Mouse (Mus musculus) lung, embryonic 15.5 days (tissue): Measurements from ENCODE around the gene Kcnma1. TPM values are rescaled to one million over a fixed set of nuclear protein-coding genes. Genes with fewer than 3 reads are reported as not detected.

ENCODE experiments used
- ATAC-seq: fragments of 200-750 bp; cut with Nextera tagmentation; 2 replicates; pipeline ENCODE4 v1.8.0; 2017; ENCODE audit warnings: moderate number of reproducible peaks, borderline replicate concordance; ENCODE audit not compliant: low FRiP score, low TSS enrichment; ENCODE audit errors: extremely low read depth
- H3K27ac ChIP-seq: fragments of 300-500 bp; sonication (generic); 2 replicates; pipeline ENCODE4 v1.5.1; 2015; ENCODE audit warnings: moderate library complexity, mild to moderate bottlenecking, inconsistent platforms
- H3K27me3 ChIP-seq: fragments of 300-500 bp; sonication (generic); 2 replicates; pipeline ENCODE4 v1.6.1; 2015; ENCODE audit warnings: inconsistent platforms
- H3K36me3 ChIP-seq: fragments of 300-500 bp; sonication (generic); 2 replicates; pipeline ENCODE4 v1.6.1; 2015; ENCODE audit warnings: inconsistent platforms
- H3K4me1 ChIP-seq: fragments of 300-500 bp; sonication (generic); 2 replicates; pipeline ENCODE4 v1.6.1; 2015; ENCODE audit warnings: inconsistent platforms
- H3K4me2 ChIP-seq: fragments of 300-500 bp; sonication (generic); 2 replicates; pipeline ENCODE4 v1.6.1; 2015; ENCODE audit warnings: inconsistent platforms, mild to moderate bottlenecking, moderate library complexity
- H3K4me3 ChIP-seq: fragments of 300-500 bp; sonication (generic); 2 replicates; pipeline ENCODE4 v1.5.1; 2015; ENCODE audit warnings: mild to moderate bottlenecking, inconsistent platforms
- H3K9ac ChIP-seq: fragments of 300-500 bp; sonication (generic); 2 replicates; pipeline ENCODE4 v1.6.1; 2015; ENCODE audit warnings: inconsistent platforms
- H3K9me3 ChIP-seq: fragments of 300-500 bp; sonication (generic); 2 replicates; pipeline ENCODE4 v1.6.1; 2016; ENCODE audit warnings: inconsistent platforms
- WGBS: fragments of 180-500 bp; shearing (Covaris S2); methylation state at CpG from one replicate; pipeline ENCODE4 v1.1.7; 2015; 5-methylcytosine and 5-hydroxymethylcytosine counted together
- polyA plus RNA-seq: library from polyadenylated mRNA; unstranded; fragments of >200 nt; fragmentation: Nextera tagmentation; extraction: Ambion mirVana; gene quantifications from 2 replicates; pipeline ENCODE4 v1.2.1, GENCODE M21; 2015

Gene Kcnma1
- polyA plus RNA-seq, 1 experiment from 2014 or later = 1.4 TPM

DNA sequence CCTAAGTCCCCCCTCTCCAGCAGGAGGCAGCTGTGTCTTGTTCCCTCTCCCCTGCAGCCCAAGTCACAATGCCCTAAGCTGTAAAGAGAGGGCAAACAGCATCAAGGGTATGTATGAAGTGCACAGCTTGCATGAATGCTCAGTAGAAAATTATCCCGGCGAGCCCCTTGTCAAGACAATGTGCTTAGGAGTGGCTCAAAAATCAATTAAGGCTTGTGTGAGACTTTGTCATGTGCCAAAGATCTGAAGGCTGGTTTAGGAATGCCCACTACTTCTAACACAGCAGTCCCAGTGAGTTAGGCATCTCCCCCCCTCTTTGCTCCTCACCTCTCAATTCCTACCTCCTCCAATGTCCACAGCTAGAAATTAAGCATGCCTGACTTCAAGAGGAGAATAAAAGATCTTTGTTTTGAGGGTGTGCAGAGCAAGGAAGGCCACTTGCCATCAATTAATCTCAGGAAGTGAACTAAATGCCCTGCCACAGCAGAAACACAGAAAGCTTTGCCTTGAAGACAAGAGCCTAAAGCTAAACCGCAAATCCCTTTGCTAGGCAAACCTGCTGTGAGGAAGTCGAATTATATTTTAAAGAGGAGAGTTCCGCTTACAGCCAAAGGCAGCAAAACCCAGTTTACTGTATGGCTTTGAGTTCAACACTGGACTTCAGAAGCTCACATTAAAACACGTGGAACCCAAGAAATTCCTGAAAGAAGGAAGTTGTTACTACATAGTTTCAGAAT is 635.8 kb downstream of the Kcnma1 start:
- Histone ChIP-seq H3K9ac (no peak overlapping the region), H3K9me3 (no peaks in the 10 kb centered on the region), H3K4me2 (no peak overlapping the region), H3K27ac (peak overlapping the region; percentile 22; the same call in 1 of the 2 replicates), H3K27me3 (no peaks in the 10 kb centered on the region), H3K4me3 (no peak overlapping the region), H3K4me1 (peaks cover 5% of the 10 kb centered on the region; the same call in 1 of the 2 replicates), H3K36me3 (no peaks in the 10 kb centered on the region)
- WGBS = 48% methylated on average over 6 of the region's 6 CpGs
- peak; percentile 39; the same call in 1 of the 2 replicates for ATAC-seq

DNA sequence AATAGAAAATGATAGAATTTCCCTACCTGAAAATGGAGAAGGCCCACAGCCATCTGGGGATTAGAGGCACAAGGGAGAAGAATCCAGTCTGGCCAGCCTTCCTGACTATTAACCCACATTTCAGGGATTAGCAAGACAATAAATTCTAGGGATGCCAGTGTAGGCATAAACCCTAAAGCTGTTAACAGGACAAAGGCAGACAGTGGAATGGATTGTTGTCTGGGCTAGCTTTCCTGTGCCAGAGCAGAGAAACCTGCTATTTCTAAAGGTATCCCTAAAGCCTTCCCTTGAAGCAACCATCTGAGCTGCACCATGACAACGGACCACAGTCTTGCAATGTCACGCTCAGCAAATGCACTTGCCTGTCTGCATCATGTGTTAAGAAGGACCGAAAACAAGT is 642.3 kb downstream of the Kcnma1 start:
- no peak for ATAC-seq
- Histone ChIP-seq H3K9ac (no peak overlapping the region), H3K4me2 (no peak overlapping the region), H3K9me3 (no peaks in the 10 kb centered on the region), H3K4me1 (no peaks in the 10 kb centered on the region), H3K4me3 (no peak overlapping the region), H3K27ac (no peak overlapping the region), H3K36me3 (no peaks in the 10 kb centered on the region), H3K27me3 (no peaks in the 10 kb centered on the region)
- WGBS = 81% methylated on average over 3 of the region's 3 CpGs

DNA sequence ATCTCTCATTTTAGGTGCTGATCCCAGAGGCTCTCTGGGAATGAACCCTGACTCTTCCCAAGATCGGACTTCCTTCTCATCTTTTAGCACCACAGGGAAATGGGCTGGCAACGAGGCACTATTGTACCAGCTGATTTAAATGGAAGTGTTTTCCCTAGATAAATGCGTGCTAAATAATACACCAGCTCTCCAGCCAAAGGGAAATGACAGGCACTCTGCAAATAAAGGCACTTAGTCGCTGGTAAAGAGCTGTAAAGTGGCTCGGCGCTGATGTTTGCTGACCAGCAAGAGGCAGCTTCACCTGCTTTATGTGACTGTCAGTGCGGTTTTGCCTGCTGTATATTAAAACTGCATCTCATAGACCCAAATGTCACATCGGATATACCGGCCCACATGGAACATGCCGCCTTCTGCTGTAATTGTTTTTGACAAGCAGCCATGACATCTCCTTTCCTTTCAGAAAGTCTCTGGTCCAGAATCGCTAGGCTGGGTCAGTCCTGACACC is 653.7 kb downstream of the Kcnma1 start:
- H3K9ac ChIP-seq = no peak overlapping the region
- 60% methylated on average over 11 of the region's 11 CpGs for WGBS

DNA sequence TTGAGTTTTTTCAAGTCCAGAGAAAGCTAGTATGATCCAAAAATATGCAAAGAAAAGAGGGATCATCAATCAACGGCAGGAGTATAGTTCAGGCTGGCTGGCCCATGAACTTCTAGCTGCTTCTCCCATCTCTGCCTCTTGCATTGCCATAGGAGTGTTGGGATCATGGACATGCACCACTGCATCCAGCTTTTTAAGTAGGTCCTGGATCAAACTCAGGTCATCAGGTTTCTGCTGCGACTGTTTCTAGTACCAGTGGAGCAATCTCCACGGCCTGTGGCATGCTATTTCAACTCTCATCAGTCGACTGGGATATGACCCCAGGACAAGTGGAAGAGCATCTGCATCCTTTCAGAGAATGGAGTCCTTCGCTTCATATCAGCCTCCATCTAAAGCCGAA is 655.5 kb downstream of the Kcnma1 start:
- no peaks in the 10 kb centered on the region for H3K27me3 ChIP-seq
- H3K36me3 ChIP-seq = no peaks in the 10 kb centered on the region
- H3K4me1 ChIP-seq = no peaks in the 10 kb centered on the region
- no peak overlapping the region for H3K4me3 ChIP-seq
- H3K4me2 ChIP-seq = no peak overlapping the region
- WGBS = 90% methylated on average over 6 of the region's 6 CpGs
- no peaks in the 10 kb centered on the region for H3K9me3 ChIP-seq
- no peak for ATAC-seq
- no peak overlapping the region for H3K27ac ChIP-seq
- H3K9ac ChIP-seq = no peak overlapping the region

More for the DNA sequence above, 653.7 kb downstream of the Kcnma1 start:
- no peaks in the 10 kb centered on the region for H3K9me3 ChIP-seq
- no peak overlapping the region for H3K27ac ChIP-seq
- H3K4me2 ChIP-seq = no peak overlapping the region
- no peaks in the 10 kb centered on the region for H3K4me1 ChIP-seq
- H3K36me3 ChIP-seq = no peaks in the 10 kb centered on the region
- H3K27me3 ChIP-seq = no peaks in the 10 kb centered on the region
- no peak overlapping the region for H3K4me3 ChIP-seq
- ATAC-seq = no peak

DNA sequence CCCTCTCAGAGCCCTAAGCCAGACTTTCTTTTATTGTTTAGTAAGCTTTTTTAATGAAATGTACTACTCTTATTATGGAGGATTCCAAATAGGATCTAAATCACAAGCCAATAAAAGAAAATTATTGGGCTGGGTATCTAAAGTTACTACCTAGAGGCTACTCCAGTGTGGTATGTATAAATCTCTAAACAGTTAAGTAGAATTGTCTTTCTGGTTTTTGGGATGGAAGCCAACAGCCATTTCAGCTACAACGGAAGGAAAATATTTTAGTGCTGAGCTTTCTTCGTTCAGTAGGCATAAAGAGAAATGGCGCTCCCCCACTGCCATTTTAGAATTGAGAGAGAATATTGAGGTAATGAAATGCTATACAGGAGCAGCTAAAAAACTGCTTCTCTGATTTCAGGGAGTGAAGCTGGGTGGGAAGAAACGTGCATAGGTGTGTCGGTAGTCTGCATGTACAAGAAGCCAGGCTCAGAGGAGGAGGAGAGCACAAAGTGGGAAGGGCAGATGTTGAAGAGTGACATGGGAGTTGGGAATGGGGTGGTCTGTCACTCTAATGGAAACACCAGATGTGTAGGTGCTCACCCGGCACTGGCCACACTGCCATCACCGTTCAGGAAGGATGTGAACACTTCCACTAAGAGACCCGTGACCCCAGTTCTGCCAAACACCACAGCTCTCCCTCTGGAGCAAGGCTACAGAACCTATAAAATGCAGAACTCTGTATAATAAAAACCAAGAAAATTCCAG is 656.6 kb downstream of the Kcnma1 start:
- 73% methylated on average over 8 of the region's 8 CpGs for WGBS
- no peak overlapping the region for H3K4me2 ChIP-seq
- H3K4me3 ChIP-seq = no peak overlapping the region
- H3K4me1 ChIP-seq = no peaks in the 10 kb centered on the region
- H3K27me3 ChIP-seq = no peaks in the 10 kb centered on the region
- no peak for ATAC-seq
- H3K27ac ChIP-seq = no peak overlapping the region
- H3K9ac ChIP-seq = no peak overlapping the region
- H3K36me3 ChIP-seq = no peaks in the 10 kb centered on the region
- no peaks in the 10 kb centered on the region for H3K9me3 ChIP-seq

DNA sequence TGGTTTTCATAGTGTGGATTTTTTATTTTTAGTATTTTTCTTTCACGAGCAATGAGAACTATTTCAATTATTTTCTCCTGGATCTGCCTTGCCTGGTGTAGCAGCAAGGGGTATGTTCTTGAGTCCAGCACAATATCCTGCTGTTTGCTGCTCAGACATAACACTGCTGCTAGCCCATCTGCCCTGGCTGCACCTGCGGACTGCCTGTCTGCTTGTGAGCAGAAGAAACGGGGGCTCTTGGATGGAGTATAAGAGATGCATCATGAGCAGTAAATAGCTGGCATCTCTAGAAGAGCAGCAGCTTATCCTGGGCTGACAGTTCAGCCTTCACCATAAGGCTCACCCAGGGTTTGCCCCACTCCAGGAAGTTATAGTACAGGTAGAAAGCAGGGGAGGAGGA is 687.5 kb downstream of the Kcnma1 start:
- no peak overlapping the region for H3K4me2 ChIP-seq
- H3K4me1 ChIP-seq = no peaks in the 10 kb centered on the region
- H3K27ac ChIP-seq = no peak overlapping the region
- no peak for ATAC-seq
- 78% methylated on average over 3 of the region's 3 CpGs for WGBS
- no peak overlapping the region for H3K4me3 ChIP-seq
- no peak overlapping the region for H3K9ac ChIP-seq
- no peaks in the 10 kb centered on the region for H3K27me3 ChIP-seq
- no peaks in the 10 kb centered on the region for H3K9me3 ChIP-seq
- H3K36me3 ChIP-seq = no peaks in the 10 kb centered on the region

DNA sequence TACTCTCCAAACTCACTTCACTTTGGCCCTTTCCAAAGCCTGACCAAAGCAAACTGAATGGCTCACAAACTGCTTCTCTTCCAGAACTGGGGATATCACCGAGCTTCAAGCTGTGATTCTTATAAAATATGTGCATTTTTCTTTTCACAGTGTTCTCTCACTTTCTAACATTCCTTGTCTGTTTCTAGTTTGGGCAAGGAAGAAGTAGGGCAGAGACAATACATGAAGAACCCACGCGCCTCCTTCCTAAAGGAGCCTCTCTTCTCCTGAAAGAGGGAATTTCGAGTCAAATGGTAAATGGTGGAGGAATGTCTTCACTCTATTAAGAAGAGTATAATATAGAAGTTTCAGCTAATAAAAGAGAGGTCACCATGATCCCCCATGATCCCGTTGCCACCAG is 709.0 kb downstream of the Kcnma1 start:
- Histone ChIP-seq H3K9me3 (no peaks in the 10 kb centered on the region), H3K4me3 (no peak overlapping the region), H3K4me1 (no peaks in the 10 kb centered on the region), H3K27me3 (no peaks in the 10 kb centered on the region), H3K9ac (no peak overlapping the region), H3K36me3 (no peaks in the 10 kb centered on the region), H3K27ac (no peak overlapping the region), H3K4me2 (no peak overlapping the region)
- no peak for ATAC-seq
- 83% methylated on average over 5 of the region's 5 CpGs for WGBS

DNA sequence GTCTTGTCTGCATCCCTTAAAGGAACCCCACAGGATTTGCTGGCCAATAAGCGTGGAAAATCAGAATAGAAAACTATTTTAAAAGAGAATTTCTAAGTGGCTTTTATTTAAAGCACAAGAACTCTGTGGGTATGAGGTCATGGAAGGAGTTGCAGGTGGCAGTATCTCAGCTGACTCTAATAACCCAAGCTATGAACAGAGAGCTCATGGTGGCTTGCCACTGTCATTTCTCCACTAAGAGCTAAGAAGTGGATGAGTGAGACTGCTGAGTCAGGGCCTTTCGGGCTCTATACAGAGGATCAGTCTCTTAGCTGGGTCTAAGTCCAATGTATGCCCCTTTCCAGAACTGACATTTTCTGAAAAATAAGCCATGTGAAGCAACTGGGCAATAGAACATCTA is 713.8 kb downstream of the Kcnma1 start:
- H3K4me2 ChIP-seq = no peak overlapping the region
- no peak overlapping the region for H3K9ac ChIP-seq
- no peaks in the 10 kb centered on the region for H3K36me3 ChIP-seq
- H3K27me3 ChIP-seq = no peaks in the 10 kb centered on the region
- no peak for ATAC-seq
- H3K27ac ChIP-seq = no peak overlapping the region
- H3K4me1 ChIP-seq = no peaks in the 10 kb centered on the region
- no peaks in the 10 kb centered on the region for H3K9me3 ChIP-seq
- WGBS = 95% methylated on average over 2 of the region's 2 CpGs
- H3K4me3 ChIP-seq = no peak overlapping the region

DNA sequence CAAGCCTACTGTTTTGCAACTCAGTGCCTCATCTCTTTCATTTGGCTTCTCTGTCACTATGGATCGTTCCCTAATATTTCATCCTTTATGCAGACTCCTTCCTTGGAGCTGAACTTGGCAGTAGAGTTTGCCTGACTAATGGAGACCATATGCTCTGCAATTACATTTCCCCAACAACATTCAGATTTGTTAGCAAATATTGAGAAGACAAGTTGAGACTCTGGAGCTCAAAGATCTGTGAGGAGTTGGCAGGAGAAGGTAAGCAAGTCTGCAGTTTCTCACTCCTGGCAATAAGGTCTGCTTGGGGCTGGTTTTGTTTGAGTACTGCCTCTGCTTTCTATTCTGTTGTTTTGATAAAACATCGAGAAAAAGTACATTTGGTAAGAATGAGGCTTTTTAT is 723.7 kb downstream of the Kcnma1 start:
- Histone ChIP-seq H3K27ac (no peak overlapping the region), H3K27me3 (no peaks in the 10 kb centered on the region), H3K4me2 (no peak overlapping the region), H3K9ac (no peak overlapping the region), H3K4me3 (no peak overlapping the region), H3K4me1 (no peaks in the 10 kb centered on the region), H3K9me3 (no peaks in the 10 kb centered on the region), H3K36me3 (no peaks in the 10 kb centered on the region)
- WGBS = 67% methylated on average over 2 of the region's 2 CpGs
- ATAC-seq = no peak

DNA sequence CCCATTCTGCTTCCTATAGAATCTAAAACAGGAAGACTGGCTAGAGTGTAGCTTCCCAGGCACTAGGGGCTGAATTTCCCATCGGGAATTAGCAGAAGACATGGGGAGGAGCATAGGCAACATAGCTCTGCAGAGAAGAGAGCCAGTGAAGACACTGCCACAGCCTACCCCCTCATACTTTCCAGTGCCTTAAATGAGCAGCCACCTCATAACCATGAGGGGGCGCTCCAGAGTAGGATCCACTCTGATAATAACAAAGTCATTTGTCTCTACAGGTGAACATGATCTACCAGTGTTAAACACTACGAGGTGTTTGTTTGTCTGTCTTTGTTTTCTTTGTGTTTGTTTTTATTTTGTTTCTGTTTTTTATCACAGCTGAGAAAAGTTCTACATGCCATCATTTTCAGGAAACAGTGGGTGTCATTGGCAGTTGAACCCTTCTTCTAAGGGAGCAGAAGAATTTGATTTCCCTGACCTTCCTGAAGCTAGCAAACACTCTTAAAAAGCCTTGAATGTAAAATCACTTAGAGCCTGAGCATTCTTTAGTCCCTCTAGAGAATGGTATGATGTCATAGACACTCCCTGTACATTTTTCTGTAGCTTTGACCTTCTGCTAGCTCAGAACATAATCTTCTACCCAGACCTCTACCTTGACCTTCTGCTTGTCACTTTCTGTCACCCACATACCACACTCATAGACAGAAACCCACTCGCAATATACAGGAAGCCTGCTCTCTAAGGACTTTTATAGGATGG is 747.6 kb downstream of the Kcnma1 start:
- no peak overlapping the region for H3K27ac ChIP-seq
- H3K9me3 ChIP-seq = no peaks in the 10 kb centered on the region
- H3K27me3 ChIP-seq = no peaks in the 10 kb centered on the region
- no peak for ATAC-seq
- WGBS = 48% methylated on average over 4 of the region's 4 CpGs
- H3K36me3 ChIP-seq = no peaks in the 10 kb centered on the region
- H3K4me1 ChIP-seq = no peaks in the 10 kb centered on the region
- H3K4me3 ChIP-seq = no peak overlapping the region
- H3K4me2 ChIP-seq = no peak overlapping the region
- no peak overlapping the region for H3K9ac ChIP-seq

DNA sequence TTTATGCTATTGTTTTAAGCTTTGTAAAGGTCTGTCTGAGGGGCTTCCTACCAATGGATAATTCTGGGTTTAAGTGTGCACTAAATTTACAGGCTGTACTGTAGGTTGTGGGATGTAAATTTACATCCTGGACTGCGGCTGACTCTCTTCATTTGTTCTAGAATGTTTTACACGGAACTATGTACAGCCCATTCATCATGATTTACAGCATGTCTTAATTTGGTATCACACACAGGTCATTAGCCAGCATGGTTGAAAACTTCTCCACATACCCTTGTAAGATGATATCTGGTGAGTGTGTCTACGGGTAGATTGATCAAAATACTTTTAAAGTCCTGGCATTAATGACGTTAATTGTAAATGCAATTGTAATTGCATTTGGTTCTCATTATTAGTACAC is 761.1 kb downstream of the Kcnma1 start:
- H3K9ac ChIP-seq = no peak overlapping the region
- no peak overlapping the region for H3K4me3 ChIP-seq
- 62% methylated on average over 4 of the region's 4 CpGs for WGBS
- H3K27me3 ChIP-seq = no peaks in the 10 kb centered on the region
- no peak overlapping the region for H3K27ac ChIP-seq
- H3K4me2 ChIP-seq = no peak overlapping the region
- no peaks in the 10 kb centered on the region for H3K36me3 ChIP-seq
- no peak for ATAC-seq
- H3K9me3 ChIP-seq = no peaks in the 10 kb centered on the region
- no peaks in the 10 kb centered on the region for H3K4me1 ChIP-seq

DNA sequence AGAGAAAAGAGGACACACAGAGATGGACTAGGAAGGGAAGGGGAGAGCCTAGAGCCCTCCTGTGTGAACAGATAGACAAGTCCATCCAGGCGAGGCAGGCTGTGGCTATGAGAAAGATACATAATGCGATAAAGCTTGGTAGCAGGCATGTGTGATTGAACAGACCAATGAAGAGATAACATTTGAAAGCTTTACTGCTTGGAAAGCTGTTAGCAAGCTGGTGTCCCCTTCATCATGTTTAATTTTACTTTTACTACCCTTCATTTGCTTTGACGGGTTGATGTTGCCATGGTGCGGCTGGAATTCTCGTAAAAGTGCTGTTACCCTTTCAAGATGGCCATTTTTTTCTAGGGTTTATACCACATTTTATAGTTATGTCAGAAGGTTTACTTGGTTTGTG is 769.8 kb downstream of the Kcnma1 start:
- no peak for ATAC-seq
- no peak overlapping the region for H3K4me2 ChIP-seq
- 70% methylated on average over 5 of the region's 5 CpGs for WGBS

More for the DNA sequence above, 769.8 kb downstream of the Kcnma1 start:
- Histone ChIP-seq H3K27me3 (no peaks in the 10 kb centered on the region), H3K27ac (no peak overlapping the region), H3K4me3 (no peak overlapping the region), H3K4me1 (no peaks in the 10 kb centered on the region), H3K9ac (no peak overlapping the region), H3K36me3 (no peaks in the 10 kb centered on the region), H3K9me3 (no peaks in the 10 kb centered on the region)
